Mouse (Mus musculus): Measurements from ENCODE around the gene Numa1. TPM values are rescaled to one million over a fixed set of nuclear protein-coding genes. Genes with fewer than 3 reads are reported as not detected.
"Not testable (repeated sequence)": the region's sequence is repeated elsewhere in the genome, so short reads cannot be mapped to it uniquely, and the experiment has no call there.

The Numa1 gene
- polyA plus RNA-seq, 1 experiment from 2014 or later, result 67.8 TPM

DNA sequence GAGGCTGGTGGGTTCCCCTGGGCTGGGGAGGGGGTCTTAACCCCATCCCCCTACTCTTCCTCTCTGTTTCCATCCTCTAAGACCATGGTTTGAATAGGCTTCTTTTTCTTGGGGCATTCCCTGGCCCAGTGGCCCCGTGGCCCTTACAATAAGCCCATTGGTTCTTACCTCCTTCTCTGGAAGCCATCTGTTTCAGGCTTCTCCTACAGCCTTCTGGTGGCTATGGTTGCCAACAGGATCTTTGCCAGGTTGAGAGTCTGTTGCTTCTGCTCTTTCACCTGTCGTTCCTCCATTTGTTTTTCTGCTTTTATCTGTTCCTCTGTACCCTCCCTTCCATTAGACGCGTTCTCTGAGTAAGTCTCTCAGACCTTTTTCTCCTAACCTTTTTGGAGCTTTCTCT lies 3.7 kb downstream of the Numa1 start:
- ATAC-seq (ENCODE audit: insufficient number of reproducible peaks, low FRiP score), result no peak
- WGBS, result 95% methylated on average over 4 of the region's 4 CpGs
- H3K9me3 ChIP-seq (replicated peaks), result no peaks in the 10 kb centered on the region
- H3K4me2 ChIP-seq, result no peak overlapping the region
- H3K9ac ChIP-seq, result no peak overlapping the region
- H3K4me3 ChIP-seq, result no peak overlapping the region
- peaks cover 18% of the 10 kb centered on the region for H3K4me1 ChIP-seq (replicated peaks)
- no peak overlapping the region for H3K27ac ChIP-seq (ENCODE audit: poor library complexity, severe bottlenecking)
- no peaks in the 10 kb centered on the region for H3K27me3 ChIP-seq (replicated peaks)
- 0 out of 2 replicates have a peak, but pooled peaks cover 3% of the 10 kb centered on the region for H3K36me3 ChIP-seq

DNA sequence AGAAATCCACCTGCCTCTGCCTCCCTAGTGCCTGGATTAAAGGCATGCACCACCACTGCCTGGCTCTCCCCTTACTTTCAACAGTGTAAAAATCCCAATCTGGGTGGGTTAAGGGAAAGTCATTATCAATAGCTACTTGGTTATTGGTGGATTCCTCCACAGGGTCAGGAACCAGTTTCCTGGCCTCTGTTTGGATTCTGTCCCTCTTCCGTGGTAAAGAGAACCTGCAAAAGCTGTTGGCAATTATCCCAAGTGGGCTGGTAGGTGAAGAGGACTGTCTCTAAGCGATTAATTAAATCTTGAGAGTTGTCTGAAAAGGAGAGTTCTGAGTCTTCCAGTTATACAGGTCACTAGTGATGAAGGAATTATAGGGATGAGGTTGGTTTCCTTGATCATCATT lies 4.4 kb downstream of the Numa1 start:
- H3K36me3 ChIP-seq, result 0 out of 2 replicates have a peak, but pooled peaks cover 3% of the 10 kb centered on the region
- no peak overlapping the region for H3K4me3 ChIP-seq
- H3K9me3 ChIP-seq (replicated peaks), result no peaks in the 10 kb centered on the region
- 89% methylated on average over 2 of the region's 2 CpGs for WGBS
- H3K27ac ChIP-seq (ENCODE audit: poor library complexity, severe bottlenecking), result no peak overlapping the region
- H3K4me2 ChIP-seq, result no peak overlapping the region
- H3K27me3 ChIP-seq (replicated peaks), result no peaks in the 10 kb centered on the region
- no peak overlapping the region for H3K9ac ChIP-seq
- H3K4me1 ChIP-seq (replicated peaks), result peaks cover 15% of the 10 kb centered on the region
- no peak for ATAC-seq (ENCODE audit: insufficient number of reproducible peaks, low FRiP score)

DNA sequence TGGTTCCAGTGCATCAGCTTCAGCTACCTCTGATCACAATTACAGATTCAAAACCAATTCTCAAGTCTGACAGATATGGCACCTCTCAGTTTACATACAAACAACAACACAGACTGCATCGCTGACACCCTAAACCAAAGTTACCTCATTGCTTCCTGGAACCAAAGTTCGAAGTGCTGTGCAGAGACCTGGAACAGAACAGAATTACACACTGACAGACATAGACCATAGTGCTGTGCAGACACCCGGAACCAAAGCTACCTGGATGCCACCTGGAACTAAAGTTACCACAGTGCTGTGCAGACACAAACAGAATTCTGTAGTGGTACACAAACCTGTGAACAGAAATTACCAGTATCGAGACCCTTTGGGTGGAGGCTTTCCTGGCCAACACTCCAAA lies 5.8 kb downstream of the Numa1 start:
- no peak overlapping the region for H3K4me3 ChIP-seq
- H3K27me3 ChIP-seq (replicated peaks), result no peaks in the 10 kb centered on the region
- no peak overlapping the region for H3K9ac ChIP-seq
- peaks cover 11% of the 10 kb centered on the region for H3K4me1 ChIP-seq (replicated peaks)
- ATAC-seq (ENCODE audit: insufficient number of reproducible peaks, low FRiP score), result no peak
- H3K9me3 ChIP-seq (replicated peaks), result no peaks in the 10 kb centered on the region
- 0 out of 2 replicates have a peak, but pooled peaks cover 3% of the 10 kb centered on the region for H3K36me3 ChIP-seq
- H3K4me2 ChIP-seq, result no peak overlapping the region
- no peak overlapping the region for H3K27ac ChIP-seq (ENCODE audit: poor library complexity, severe bottlenecking)
- 92% methylated on average over 4 of the region's 4 CpGs for WGBS

DNA sequence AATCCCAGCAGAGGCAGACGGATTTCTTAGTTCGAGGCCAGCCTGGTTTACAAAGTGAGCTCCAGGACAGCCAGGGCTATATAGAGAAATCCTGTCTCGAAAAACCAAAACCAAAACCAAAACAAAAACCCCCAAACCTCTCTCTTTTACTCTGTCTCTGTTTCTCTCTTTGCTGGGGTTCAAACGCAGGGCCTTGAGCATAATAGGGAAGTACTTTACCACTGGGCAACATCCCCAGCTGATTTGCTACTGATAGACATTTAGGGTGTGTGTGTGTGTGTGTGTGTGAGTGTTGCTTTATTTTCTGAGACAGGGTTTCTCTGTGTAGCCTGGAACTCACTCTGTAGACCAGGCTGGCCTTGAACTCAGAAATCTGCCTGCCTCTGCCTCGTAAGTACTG lies 15.1 kb downstream of the Numa1 start:
- H3K4me1 ChIP-seq (replicated peaks); H3K9ac ChIP-seq; H3K27ac ChIP-seq (ENCODE audit: poor library complexity, severe bottlenecking); ATAC-seq (ENCODE audit: insufficient number of reproducible peaks, low FRiP score); H3K4me3 ChIP-seq; H3K36me3 ChIP-seq; H3K9me3 ChIP-seq (replicated peaks); H3K4me2 ChIP-seq; H3K27me3 ChIP-seq (replicated peaks): not testable (repeated sequence)
- WGBS, result 91% methylated on average over 5 of the region's 5 CpGs

DNA sequence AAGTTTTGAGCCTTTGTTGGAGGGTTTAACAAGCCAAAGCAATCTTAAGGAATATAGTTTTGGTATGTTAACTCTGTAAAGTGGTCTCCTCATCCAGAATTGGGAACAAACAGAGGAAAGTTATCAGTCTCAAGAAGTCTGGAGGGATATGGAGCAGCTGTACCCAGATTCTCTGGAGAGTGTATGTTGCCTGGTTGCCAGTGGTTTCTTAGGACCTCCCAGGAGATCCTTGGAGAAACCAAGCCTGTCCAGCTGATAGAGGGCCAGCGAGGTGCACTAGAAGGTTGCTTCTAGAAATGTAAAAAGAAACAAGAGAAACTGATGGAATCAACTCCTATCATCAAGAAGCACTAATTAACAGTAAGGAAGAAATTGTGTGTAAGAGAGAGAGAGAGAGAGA lies 17.7 kb downstream of the Numa1 start:
- peaks cover 4% of the 10 kb centered on the region; the same call in 1 of the 2 replicates for H3K4me1 ChIP-seq (replicated peaks)
- no peaks in the 10 kb centered on the region for H3K27me3 ChIP-seq (replicated peaks)
- H3K4me2 ChIP-seq, result no peak overlapping the region
- H3K4me3 ChIP-seq, result no peak overlapping the region
- no peak for ATAC-seq (ENCODE audit: insufficient number of reproducible peaks, low FRiP score)
- WGBS, result 77% methylated on average over 1 of the region's 1 CpGs
- no peaks in the 10 kb centered on the region for H3K36me3 ChIP-seq
- H3K27ac ChIP-seq (ENCODE audit: poor library complexity, severe bottlenecking), result no peak overlapping the region
- H3K9ac ChIP-seq, result no peak overlapping the region
- H3K9me3 ChIP-seq (replicated peaks), result no peaks in the 10 kb centered on the region

DNA sequence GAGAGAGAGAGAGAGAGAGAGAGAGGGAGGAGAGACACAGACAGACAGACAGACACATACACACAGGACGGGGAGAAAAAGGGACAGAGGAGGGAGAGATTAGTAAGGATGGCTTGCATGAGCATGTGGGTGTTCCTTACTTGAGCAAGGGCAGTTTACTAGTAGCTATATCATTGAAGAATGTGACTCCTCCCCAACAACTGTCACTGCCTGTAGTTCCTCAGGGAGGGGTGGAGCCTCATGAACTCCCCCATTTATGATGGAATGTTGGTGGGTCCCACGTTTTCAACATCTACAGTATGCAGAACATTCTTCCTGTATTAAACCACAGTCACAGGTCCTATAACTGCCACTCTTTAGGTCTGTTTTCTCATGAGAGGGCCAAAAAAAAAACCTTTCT lies 18.2 kb downstream of the Numa1 start:
- Histone ChIP-seq H3K4me2 (no peak overlapping the region), H3K9me3 (replicated peaks) (no peaks in the 10 kb centered on the region), H3K4me3 (no peak overlapping the region), H3K27me3 (replicated peaks) (no peaks in the 10 kb centered on the region), H3K36me3 (no peaks in the 10 kb centered on the region), H3K4me1 (replicated peaks) (peaks cover 4% of the 10 kb centered on the region; the same call in 1 of the 2 replicates), H3K9ac (no peak overlapping the region), H3K27ac (ENCODE audit: poor library complexity, severe bottlenecking) (no peak overlapping the region)
- 45% methylated on average over 2 of the region's 2 CpGs for WGBS
- ATAC-seq (ENCODE audit: insufficient number of reproducible peaks, low FRiP score), result no peak

DNA sequence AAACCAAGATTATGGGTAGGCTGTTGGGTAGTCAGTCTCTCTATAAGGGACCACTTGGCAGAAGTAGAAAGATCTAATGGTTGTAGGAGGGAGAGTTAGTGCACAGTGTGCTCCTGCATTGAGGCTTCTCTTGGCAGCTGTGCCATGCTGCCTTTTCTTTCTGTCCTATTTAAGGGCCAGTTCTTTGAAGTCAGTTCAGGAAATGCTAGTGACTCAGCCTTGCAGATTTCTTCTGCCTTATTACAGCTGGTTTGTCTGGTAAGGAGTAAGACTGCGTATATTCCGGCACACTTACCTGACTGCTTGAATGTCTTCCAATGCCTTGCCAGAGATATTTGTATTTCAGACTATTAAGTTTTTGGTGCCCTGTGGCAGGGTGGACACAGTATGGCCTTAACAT lies 20.3 kb downstream of the Numa1 start:
- 91% methylated on average over 2 of the region's 2 CpGs for WGBS
- H3K27me3 ChIP-seq (replicated peaks), result no peaks in the 10 kb centered on the region
- no peak overlapping the region for H3K4me2 ChIP-seq
- no peaks in the 10 kb centered on the region for H3K36me3 ChIP-seq
- no peak overlapping the region for H3K27ac ChIP-seq (ENCODE audit: poor library complexity, severe bottlenecking)
- H3K4me1 ChIP-seq (replicated peaks), result peaks cover 4% of the 10 kb centered on the region; the same call in 1 of the 2 replicates
- H3K9ac ChIP-seq, result no peak overlapping the region
- ATAC-seq (ENCODE audit: insufficient number of reproducible peaks, low FRiP score), result no peak
- no peaks in the 10 kb centered on the region for H3K9me3 ChIP-seq (replicated peaks)
- H3K4me3 ChIP-seq, result no peak overlapping the region

DNA sequence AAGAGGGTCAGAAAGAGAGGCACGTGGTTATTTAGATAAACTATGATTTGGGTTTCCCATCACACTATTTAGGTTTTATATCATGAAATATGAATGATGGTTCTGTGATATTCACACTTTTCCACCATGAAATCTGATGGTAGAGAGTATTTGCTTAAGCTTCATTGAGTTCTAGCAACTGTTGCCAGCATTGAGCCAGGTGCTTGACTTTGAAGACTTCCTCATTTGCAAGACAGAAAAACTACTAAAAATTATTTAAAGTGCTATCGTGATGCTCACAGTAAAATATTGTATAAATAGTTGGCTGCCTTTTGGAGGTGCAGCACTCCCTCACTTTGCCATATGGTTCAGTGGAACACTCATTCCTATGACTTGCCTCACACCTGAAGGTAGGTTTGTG lies 21.4 kb downstream of the Numa1 start:
- no peak overlapping the region for H3K4me2 ChIP-seq
- no peak overlapping the region for H3K27ac ChIP-seq (ENCODE audit: poor library complexity, severe bottlenecking)
- no peak overlapping the region for H3K4me3 ChIP-seq
- peaks cover 12% of the 10 kb centered on the region; the same call in 1 of the 2 replicates for H3K4me1 ChIP-seq (replicated peaks)
- H3K9me3 ChIP-seq (replicated peaks), result no peaks in the 10 kb centered on the region
- WGBS, result 88% methylated on average over 2 of the region's 2 CpGs
- H3K9ac ChIP-seq, result no peak overlapping the region
- ATAC-seq (ENCODE audit: insufficient number of reproducible peaks, low FRiP score), result no peak
- no peaks in the 10 kb centered on the region for H3K36me3 ChIP-seq
- H3K27me3 ChIP-seq (replicated peaks), result no peaks in the 10 kb centered on the region

DNA sequence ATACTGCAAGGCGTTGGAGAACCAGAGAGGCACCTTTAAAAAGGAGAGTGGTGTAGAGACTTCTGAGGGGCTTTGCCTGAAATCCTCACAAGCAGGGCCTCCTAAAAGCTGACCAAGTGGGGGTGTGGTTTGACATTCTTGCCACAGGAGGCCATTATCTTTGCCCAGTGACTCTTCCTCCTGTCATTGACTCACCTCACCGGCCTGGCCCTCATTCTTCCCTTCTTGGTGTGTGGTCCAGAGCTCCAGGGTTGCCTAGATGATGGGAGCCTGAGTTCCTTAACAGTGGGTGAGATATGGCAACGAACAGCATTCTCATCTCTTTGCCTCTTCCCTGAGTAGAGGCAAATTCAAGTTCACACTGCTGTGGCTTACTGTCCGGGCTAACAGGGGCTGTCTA lies 22.0 kb downstream of the Numa1 start:
- peaks cover 12% of the 10 kb centered on the region; the same call in 1 of the 2 replicates for H3K4me1 ChIP-seq (replicated peaks)
- H3K9me3 ChIP-seq (replicated peaks), result no peaks in the 10 kb centered on the region
- H3K9ac ChIP-seq, result no peak overlapping the region
- no peaks in the 10 kb centered on the region for H3K27me3 ChIP-seq (replicated peaks)
- ATAC-seq (ENCODE audit: insufficient number of reproducible peaks, low FRiP score), result no peak
- H3K4me3 ChIP-seq, result no peak overlapping the region
- no peaks in the 10 kb centered on the region for H3K36me3 ChIP-seq
- 55% methylated on average over 4 of the region's 4 CpGs for WGBS
- no peak overlapping the region for H3K27ac ChIP-seq (ENCODE audit: poor library complexity, severe bottlenecking)
- no peak overlapping the region for H3K4me2 ChIP-seq

DNA sequence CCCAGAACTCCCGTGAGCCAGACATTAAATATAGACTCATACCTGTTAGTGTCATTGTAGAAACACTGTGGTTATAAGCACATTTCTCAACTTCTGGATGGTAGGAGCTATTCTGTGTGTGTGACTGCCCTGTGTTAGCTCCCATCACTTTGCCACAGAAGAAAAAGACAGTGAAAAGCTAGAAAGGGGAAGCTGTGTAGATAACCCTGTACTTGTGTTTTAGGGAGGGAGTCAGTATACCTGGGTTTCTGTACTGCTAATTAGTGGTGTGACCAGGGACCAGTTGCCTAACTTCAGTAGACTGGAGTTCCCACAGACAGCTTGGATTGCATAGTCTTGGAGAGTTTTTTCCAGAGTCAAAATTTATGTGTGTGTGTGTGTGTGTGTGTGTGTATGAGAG lies 22.6 kb downstream of the Numa1 start:
- no peaks in the 10 kb centered on the region for H3K36me3 ChIP-seq
- no peaks in the 10 kb centered on the region for H3K27me3 ChIP-seq (replicated peaks)
- no peak overlapping the region for H3K4me2 ChIP-seq
- peaks cover 12% of the 10 kb centered on the region; the same call in 1 of the 2 replicates for H3K4me1 ChIP-seq (replicated peaks)
- WGBS, result 82% methylated on average over 1 of the region's 1 CpGs
- H3K9ac ChIP-seq, result no peak overlapping the region
- no peak overlapping the region for H3K27ac ChIP-seq (ENCODE audit: poor library complexity, severe bottlenecking)
- H3K9me3 ChIP-seq (replicated peaks), result no peaks in the 10 kb centered on the region
- H3K4me3 ChIP-seq, result no peak overlapping the region
- ATAC-seq (ENCODE audit: insufficient number of reproducible peaks, low FRiP score), result no peak

DNA sequence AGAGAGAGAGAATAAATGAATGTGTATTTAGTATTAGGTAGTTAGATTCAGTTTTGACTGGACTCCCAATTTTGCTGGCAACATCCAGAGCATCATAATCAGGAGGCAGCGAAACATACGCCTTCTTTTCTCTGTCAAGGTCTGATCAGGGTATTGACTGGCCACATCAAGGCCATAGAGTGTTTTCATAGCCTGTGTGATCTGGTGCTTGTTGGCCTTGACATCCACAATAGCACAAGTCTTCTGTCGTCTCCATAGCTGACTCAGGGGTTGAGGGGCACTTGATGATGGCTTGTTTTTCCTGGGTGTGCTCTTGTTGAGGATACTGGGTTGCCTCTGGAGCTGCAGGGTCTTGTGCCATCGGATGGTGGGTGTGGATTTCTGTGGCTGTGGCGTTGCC lies 23.0 kb downstream of the Numa1 start:
- Histone ChIP-seq H3K4me2 (no peak overlapping the region), H3K4me1 (replicated peaks) (peaks cover 12% of the 10 kb centered on the region; the same call in 1 of the 2 replicates), H3K27me3 (replicated peaks) (no peaks in the 10 kb centered on the region), H3K36me3 (no peaks in the 10 kb centered on the region), H3K27ac (ENCODE audit: poor library complexity, severe bottlenecking) (no peak overlapping the region), H3K9me3 (replicated peaks) (no peaks in the 10 kb centered on the region), H3K9ac (no peak overlapping the region), H3K4me3 (no peak overlapping the region)
- no peak for ATAC-seq (ENCODE audit: insufficient number of reproducible peaks, low FRiP score)
- WGBS, result 95% methylated on average over 5 of the region's 5 CpGs

DNA sequence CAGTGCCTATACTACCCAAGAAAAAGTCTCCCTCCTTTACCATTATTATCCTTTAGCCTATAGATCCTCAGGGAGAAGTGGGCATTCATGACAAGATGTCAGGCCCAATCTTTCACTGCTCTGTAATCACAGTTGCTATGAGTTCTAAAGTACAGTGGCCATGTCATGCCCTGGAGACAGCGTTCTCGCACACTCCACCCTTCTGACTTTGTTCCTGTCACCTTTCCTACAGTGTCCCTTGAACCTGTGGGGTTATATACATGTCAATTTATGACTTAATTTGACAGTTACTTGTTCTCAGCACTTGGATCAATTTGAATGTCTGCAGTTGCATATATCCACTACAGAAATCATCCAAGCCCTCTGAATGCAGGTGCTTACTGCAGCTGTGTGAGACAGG lies 28.9 kb downstream of the Numa1 start:
- Histone ChIP-seq H3K27me3 (replicated peaks) (no peaks in the 10 kb centered on the region), H3K4me2 (no peak overlapping the region), H3K4me1 (replicated peaks) (peaks cover 20% of the 10 kb centered on the region), H3K36me3 (no peaks in the 10 kb centered on the region), H3K9ac (no peak overlapping the region), H3K9me3 (replicated peaks) (no peaks in the 10 kb centered on the region), H3K27ac (ENCODE audit: poor library complexity, severe bottlenecking) (no peak overlapping the region), H3K4me3 (no peak overlapping the region)
- no peak for ATAC-seq (ENCODE audit: insufficient number of reproducible peaks, low FRiP score)
- 86% methylated on average over 2 of the region's 2 CpGs for WGBS
